Mouse (Mus musculus): ENCODE measurements around the gene Carm1. TPM values are rescaled to one million over a fixed set of nuclear protein-coding genes. Genes with fewer than 3 reads are reported as not detected.
A peak's percentile ranks its signal among the peaks of the same experiment; 100 is the strongest.

Carm1 gene
- polyA plus RNA-seq, 1 experiment from 2014 or later = 54.9 TPM

- H3K4me3 ChIP-seq (ENCODE audit: low read depth, low read length) = no peak overlapping the region
- peaks cover 11% of the 10 kb centered on the region; the same call in 1 of the 2 replicates for H3K36me3 ChIP-seq (ENCODE audit: control insufficient read depth, insufficient read depth, low read length)
- H3K4me2 ChIP-seq = peak overlapping the region; percentile 57
- no peak for ATAC-seq (replicated peaks; ENCODE audit: low FRiP score)
- H3K4me1 ChIP-seq (replicated peaks; ENCODE audit: control insufficient read depth, insufficient read depth, low read length) = peaks cover 35% of the 10 kb centered on the region
- no peaks in the 10 kb centered on the region for H3K27me3 ChIP-seq (replicated peaks; ENCODE audit: control insufficient read depth, insufficient read depth, low read length)
- H3K9ac ChIP-seq (ENCODE audit: low read depth, low read length) = no peak overlapping the region
- H3K27ac ChIP-seq (ENCODE audit: low read depth, low read length) = peak overlapping the region; percentile 88; the same call in 1 of the 2 replicates
- H3K9me3 ChIP-seq (ENCODE audit: control insufficient read depth, low read length) = no peaks in the 10 kb centered on the region
- 89% methylated on average over 3 of the region's 3 CpGs for WGBS
- no peak for DNase-seq (ENCODE audit: low spot score)
Observed at GRCm38 (mm10) chr9:21559151-21559550, 12.5 kb downstream of the Carm1 start.

GRCm38 (mm10) chr9:21564420-21564819 lies 17.7 kb downstream of the Carm1 start:
- 73% methylated on average over 1 of the region's 1 CpGs for WGBS
- Histone ChIP-seq H3K27me3 (replicated peaks; ENCODE audit: control insufficient read depth, insufficient read depth, low read length) (no peaks in the 10 kb centered on the region), H3K27ac (ENCODE audit: low read depth, low read length) (peak overlapping the region; percentile 33; the same call in 1 of the 2 replicates), H3K9me3 (ENCODE audit: control insufficient read depth, low read length) (no peaks in the 10 kb centered on the region), H3K4me3 (ENCODE audit: low read depth, low read length) (no peak overlapping the region), H3K36me3 (ENCODE audit: control insufficient read depth, insufficient read depth, low read length) (peaks cover 3% of the 10 kb centered on the region; the same call in 1 of the 2 replicates), H3K4me1 (replicated peaks; ENCODE audit: control insufficient read depth, insufficient read depth, low read length) (peaks cover 16% of the 10 kb centered on the region), H3K4me2 (no peak overlapping the region), H3K9ac (ENCODE audit: low read depth, low read length) (no peak overlapping the region)
- ATAC-seq (replicated peaks; ENCODE audit: low FRiP score) = no peak
- DNase-seq (ENCODE audit: low spot score) = no peak

- no peak for DNase-seq (ENCODE audit: low spot score)
- Histone ChIP-seq H3K4me1 (replicated peaks; ENCODE audit: control insufficient read depth, insufficient read depth, low read length) (peaks cover 16% of the 10 kb centered on the region), H3K27me3 (replicated peaks; ENCODE audit: control insufficient read depth, insufficient read depth, low read length) (no peaks in the 10 kb centered on the region), H3K4me2 (peak overlapping the region; percentile 23), H3K4me3 (ENCODE audit: low read depth, low read length) (no peak overlapping the region), H3K9me3 (ENCODE audit: control insufficient read depth, low read length) (no peaks in the 10 kb centered on the region), H3K9ac (ENCODE audit: low read depth, low read length) (no peak overlapping the region; the same call in 1 of the 2 replicates), H3K27ac (ENCODE audit: low read depth, low read length) (peak overlapping the region; percentile 64), H3K36me3 (ENCODE audit: control insufficient read depth, insufficient read depth, low read length) (peaks cover 9% of the 10 kb centered on the region)
- peak; percentile 71 for ATAC-seq (replicated peaks; ENCODE audit: low FRiP score)
- 62% methylated on average over 4 of the region's 4 CpGs for WGBS
Observed at GRCm38 (mm10) chr9:21565004-21565586, 18.4 kb downstream of the Carm1 start.

- Histone ChIP-seq H3K4me3 (ENCODE audit: low read depth, low read length) (no peak overlapping the region), H3K27ac (ENCODE audit: low read depth, low read length) (no peak overlapping the region), H3K4me1 (replicated peaks; ENCODE audit: control insufficient read depth, insufficient read depth, low read length) (peaks cover 16% of the 10 kb centered on the region)
Observed at GRCm38 (mm10) chr9:21566538-21566937, 19.8 kb downstream of the Carm1 start.

GRCm38 (mm10) chr9:21567051-21567450 lies 20.4 kb downstream of the Carm1 start:
- ATAC-seq (replicated peaks; ENCODE audit: low FRiP score) (no peak), DNase-seq (ENCODE audit: low spot score) (no peak)
- 74% methylated on average over 2 of the region's 2 CpGs for WGBS
- no peak overlapping the region for H3K4me3 ChIP-seq (ENCODE audit: low read depth, low read length)
- H3K4me1 ChIP-seq (replicated peaks; ENCODE audit: control insufficient read depth, insufficient read depth, low read length) = peaks cover 16% of the 10 kb centered on the region
- peaks cover 14% of the 10 kb centered on the region for H3K36me3 ChIP-seq (ENCODE audit: control insufficient read depth, insufficient read depth, low read length)
- no peaks in the 10 kb centered on the region for H3K9me3 ChIP-seq (ENCODE audit: control insufficient read depth, low read length)
- H3K4me2 ChIP-seq = no peak overlapping the region
- H3K9ac ChIP-seq (ENCODE audit: low read depth, low read length) = no peak overlapping the region
- H3K27ac ChIP-seq (ENCODE audit: low read depth, low read length) = no peak overlapping the region
- H3K27me3 ChIP-seq (replicated peaks; ENCODE audit: control insufficient read depth, insufficient read depth, low read length) = no peaks in the 10 kb centered on the region

More at GRCm38 (mm10) chr9:21566538-21566937, 19.8 kb downstream of the Carm1 start:
- H3K27me3 ChIP-seq (replicated peaks; ENCODE audit: control insufficient read depth, insufficient read depth, low read length) = no peaks in the 10 kb centered on the region
- ATAC-seq (replicated peaks; ENCODE audit: low FRiP score) (no peak), DNase-seq (ENCODE audit: low spot score) (no peak)
- H3K9ac ChIP-seq (ENCODE audit: low read depth, low read length) = no peak overlapping the region
- H3K36me3 ChIP-seq (ENCODE audit: control insufficient read depth, insufficient read depth, low read length) = peaks cover 14% of the 10 kb centered on the region
- no peaks in the 10 kb centered on the region for H3K9me3 ChIP-seq (ENCODE audit: control insufficient read depth, low read length)
- no peak overlapping the region for H3K4me2 ChIP-seq
- 89% methylated on average over 1 of the region's 1 CpGs for WGBS

GRCm38 (mm10) chr9:21568657-21569255 lies 22.1 kb downstream of the Carm1 start:
- Histone ChIP-seq H3K9me3 (ENCODE audit: control insufficient read depth, low read length) (no peaks in the 10 kb centered on the region), H3K4me2 (no peak overlapping the region), H3K27me3 (replicated peaks; ENCODE audit: control insufficient read depth, insufficient read depth, low read length) (no peaks in the 10 kb centered on the region), H3K9ac (ENCODE audit: low read depth, low read length) (no peak overlapping the region), H3K27ac (ENCODE audit: low read depth, low read length) (no peak overlapping the region), H3K4me3 (ENCODE audit: low read depth, low read length) (no peak overlapping the region), H3K4me1 (replicated peaks; ENCODE audit: control insufficient read depth, insufficient read depth, low read length) (peaks cover 16% of the 10 kb centered on the region), H3K36me3 (ENCODE audit: control insufficient read depth, insufficient read depth, low read length) (peaks cover 20% of the 10 kb centered on the region)
- ATAC-seq (replicated peaks; ENCODE audit: low FRiP score) (no peak), DNase-seq (ENCODE audit: low spot score) (no peak)
- 91% methylated on average over 8 of the region's 8 CpGs for whole genome bisulfite sequencing

- H3K4me1 ChIP-seq (replicated peaks; ENCODE audit: control insufficient read depth, insufficient read depth, low read length) = no peaks in the 10 kb centered on the region
- no peak for DNase-seq (ENCODE audit: low spot score)
- no peaks in the 10 kb centered on the region for H3K27me3 ChIP-seq (replicated peaks; ENCODE audit: control insufficient read depth, insufficient read depth, low read length)
- ATAC-seq (replicated peaks; ENCODE audit: low FRiP score) = no peak
- H3K9ac ChIP-seq (ENCODE audit: low read depth, low read length) = no peak overlapping the region
- 95% methylated on average over 8 of the region's 8 CpGs for WGBS
- no peak overlapping the region for H3K4me2 ChIP-seq
- no peak overlapping the region for H3K27ac ChIP-seq (ENCODE audit: low read depth, low read length)
- peaks cover 52% of the 10 kb centered on the region for H3K36me3 ChIP-seq (ENCODE audit: control insufficient read depth, insufficient read depth, low read length)
- no peak overlapping the region for H3K4me3 ChIP-seq (ENCODE audit: low read depth, low read length)
- H3K9me3 ChIP-seq (ENCODE audit: control insufficient read depth, low read length) = no peaks in the 10 kb centered on the region
Observed at GRCm38 (mm10) chr9:21574012-21574801, 27.5 kb downstream of the Carm1 start.

GRCm38 (mm10) chr9:21575253-21575652 lies 28.6 kb downstream of the Carm1 start:
- Histone ChIP-seq H3K27ac (ENCODE audit: low read depth, low read length) (no peak overlapping the region), H3K4me3 (ENCODE audit: low read depth, low read length) (no peak overlapping the region), H3K9me3 (ENCODE audit: control insufficient read depth, low read length) (no peaks in the 10 kb centered on the region), H3K36me3 (ENCODE audit: control insufficient read depth, insufficient read depth, low read length) (peaks cover 55% of the 10 kb centered on the region), H3K27me3 (replicated peaks; ENCODE audit: control insufficient read depth, insufficient read depth, low read length) (no peaks in the 10 kb centered on the region), H3K4me1 (replicated peaks; ENCODE audit: control insufficient read depth, insufficient read depth, low read length) (no peaks in the 10 kb centered on the region), H3K4me2 (no peak overlapping the region), H3K9ac (ENCODE audit: low read depth, low read length) (no peak overlapping the region)
- 91% methylated on average over 10 of the region's 10 CpGs for WGBS
- no peak for DNase-seq (ENCODE audit: low spot score)
- ATAC-seq (replicated peaks; ENCODE audit: low FRiP score) = no peak
